Mouse (Mus musculus): Measurements from ENCODE around the gene Slc27a1. TPM values are rescaled to one million over a fixed set of nuclear protein-coding genes. Genes with fewer than 3 reads are reported as not detected.

The Slc27a1 gene
- polyA plus RNA-seq, 1 experiment, result 28.6 TPM

- Histone ChIP-seq H3K36me3 (ENCODE audit: control insufficient read depth, insufficient read depth, low read length) (no peaks in the 10 kb centered on the region), H3K27me3 (ENCODE audit: control insufficient read depth, insufficient read depth, low read length) (peaks cover 6% of the 10 kb centered on the region), H3K27ac (ENCODE audit: insufficient read depth, low read depth, low read length) (no peak overlapping the region), H3K4me3 (ENCODE audit: low read depth, low read length) (peak overlapping the region; percentile 50), H3K4me1 (ENCODE audit: control insufficient read depth, insufficient read depth, insufficient read length, low read length) (peaks cover 14% of the 10 kb centered on the region)
- 7% methylated on average over 65 of the region's 65 CpGs for WGBS
- TF ChIP-seq POLR2A (IDR thresholded peaks at IDR 0.05; ENCODE audit: low read depth, low read length), result no peak
- no peak for TF ChIP-seq CTCF (IDR thresholded peaks at IDR 0.05; ENCODE audit: extremely low read depth, insufficient read length, insufficient replicate concordance, low read depth, low read length)
These were observed 33.4 kb downstream of the Slc27a1 start for GRCm38 (mm10) chr8:71601939-71602665.

GRCm38 (mm10) chr8:71602666-71603334, 34.1 kb downstream of the Slc27a1 start:
- no peak for TF ChIP-seq POLR2A (IDR thresholded peaks at IDR 0.05; ENCODE audit: low read depth, low read length)
- TF ChIP-seq CTCF (IDR thresholded peaks at IDR 0.05; ENCODE audit: extremely low read depth, insufficient read length, insufficient replicate concordance, low read depth, low read length), result no peak
- H3K4me1 ChIP-seq (ENCODE audit: control insufficient read depth, insufficient read depth, insufficient read length, low read length), result peaks cover 14% of the 10 kb centered on the region

GRCm38 (mm10) chr8:71604021-71604420, 35.3 kb downstream of the Slc27a1 start:
- no peak overlapping the region for H3K4me3 ChIP-seq (ENCODE audit: low read depth, low read length)
- TF ChIP-seq CTCF (IDR thresholded peaks at IDR 0.05; ENCODE audit: extremely low read depth, insufficient read length, insufficient replicate concordance, low read depth, low read length), result no peak
- TF ChIP-seq POLR2A (IDR thresholded peaks at IDR 0.05; ENCODE audit: low read depth, low read length), result no peak
- WGBS, result 87% methylated on average over 7 of the region's 7 CpGs
- no peaks in the 10 kb centered on the region for H3K36me3 ChIP-seq (ENCODE audit: control insufficient read depth, insufficient read depth, low read length)
- H3K4me1 ChIP-seq (ENCODE audit: control insufficient read depth, insufficient read depth, insufficient read length, low read length), result peaks cover 14% of the 10 kb centered on the region
- H3K27ac ChIP-seq (ENCODE audit: insufficient read depth, low read depth, low read length), result no peak overlapping the region
- peaks cover 6% of the 10 kb centered on the region for H3K27me3 ChIP-seq (ENCODE audit: control insufficient read depth, insufficient read depth, low read length)

More at GRCm38 (mm10) chr8:71602666-71603334, 34.1 kb downstream of the Slc27a1 start:
- WGBS, result 1% methylated on average over 32 of the region's 32 CpGs
- H3K27ac ChIP-seq (ENCODE audit: insufficient read depth, low read depth, low read length), result no peak overlapping the region
- H3K27me3 ChIP-seq (ENCODE audit: control insufficient read depth, insufficient read depth, low read length), result peaks cover 6% of the 10 kb centered on the region
- H3K36me3 ChIP-seq (ENCODE audit: control insufficient read depth, insufficient read depth, low read length), result no peaks in the 10 kb centered on the region
- H3K4me3 ChIP-seq (ENCODE audit: low read depth, low read length), result peak overlapping the region; percentile 50

GRCm38 (mm10) chr8:71610822-71611651, 42.4 kb downstream of the Slc27a1 start, which contains the start of gene Colgalt1:
TSS of gene Colgalt1 (plus strand) at chr8:71610998.
- peaks cover 9% of the 10 kb centered on the region for H3K4me1 ChIP-seq (ENCODE audit: control insufficient read depth, insufficient read depth, insufficient read length, low read length)
- WGBS, result under 1% methylated on average over 81 of the region's 82 CpGs
- H3K36me3 ChIP-seq (ENCODE audit: control insufficient read depth, insufficient read depth, low read length), result peaks cover 9% of the 10 kb centered on the region; the same call in 1 of the 2 replicates
- peak within 1 kb of the TSS; percentile 82 for H3K4me3 ChIP-seq (ENCODE audit: low read depth, low read length)
- no peak for TF ChIP-seq CTCF (IDR thresholded peaks at IDR 0.05; ENCODE audit: extremely low read depth, insufficient read length, insufficient replicate concordance, low read depth, low read length)
- peak; percentile 31; the same call in 1 of the 2 replicates for TF ChIP-seq POLR2A (IDR thresholded peaks at IDR 0.05; ENCODE audit: low read depth, low read length)
- H3K27ac ChIP-seq (ENCODE audit: insufficient read depth, low read depth, low read length), result peak within 1 kb of the TSS; percentile 46
- no peaks in the 10 kb centered on the region for H3K27me3 ChIP-seq (ENCODE audit: control insufficient read depth, insufficient read depth, low read length)

- Histone ChIP-seq H3K4me1 (ENCODE audit: control insufficient read depth, insufficient read depth, insufficient read length, low read length) (peaks cover 9% of the 10 kb centered on the region), H3K27ac (ENCODE audit: insufficient read depth, low read depth, low read length) (peak overlapping the region; percentile 46), H3K36me3 (ENCODE audit: control insufficient read depth, insufficient read depth, low read length) (peaks cover 15% of the 10 kb centered on the region; the same call in 1 of the 2 replicates), H3K27me3 (ENCODE audit: control insufficient read depth, insufficient read depth, low read length) (no peaks in the 10 kb centered on the region), H3K4me3 (ENCODE audit: low read depth, low read length) (peak overlapping the region; percentile 82)
- 12% methylated on average over 5 of the region's 5 CpGs for whole genome bisulfite sequencing
- TF ChIP-seq POLR2A (IDR thresholded peaks at IDR 0.05; ENCODE audit: low read depth, low read length), result no peak
- no peak for TF ChIP-seq CTCF (IDR thresholded peaks at IDR 0.05; ENCODE audit: extremely low read depth, insufficient read length, insufficient replicate concordance, low read depth, low read length)
These were observed 43.5 kb downstream of the Slc27a1 start for GRCm38 (mm10) chr8:71612141-71612540.

- Histone ChIP-seq H3K36me3 (ENCODE audit: control insufficient read depth, insufficient read depth, low read length) (peaks cover 27% of the 10 kb centered on the region), H3K27ac (ENCODE audit: insufficient read depth, low read depth, low read length) (no peak overlapping the region), H3K27me3 (ENCODE audit: control insufficient read depth, insufficient read depth, low read length) (no peaks in the 10 kb centered on the region), H3K4me1 (ENCODE audit: control insufficient read depth, insufficient read depth, insufficient read length, low read length) (peaks cover 9% of the 10 kb centered on the region), H3K4me3 (ENCODE audit: low read depth, low read length) (no peak overlapping the region)
- TF ChIP-seq POLR2A (IDR thresholded peaks at IDR 0.05; ENCODE audit: low read depth, low read length), result no peak
- no peak for TF ChIP-seq CTCF (IDR thresholded peaks at IDR 0.05; ENCODE audit: extremely low read depth, insufficient read length, insufficient replicate concordance, low read depth, low read length)
- 75% methylated on average over 4 of the region's 4 CpGs for WGBS
These were observed 44.7 kb downstream of the Slc27a1 start for GRCm38 (mm10) chr8:71613418-71613817.
